In the genomic region with DNA sequence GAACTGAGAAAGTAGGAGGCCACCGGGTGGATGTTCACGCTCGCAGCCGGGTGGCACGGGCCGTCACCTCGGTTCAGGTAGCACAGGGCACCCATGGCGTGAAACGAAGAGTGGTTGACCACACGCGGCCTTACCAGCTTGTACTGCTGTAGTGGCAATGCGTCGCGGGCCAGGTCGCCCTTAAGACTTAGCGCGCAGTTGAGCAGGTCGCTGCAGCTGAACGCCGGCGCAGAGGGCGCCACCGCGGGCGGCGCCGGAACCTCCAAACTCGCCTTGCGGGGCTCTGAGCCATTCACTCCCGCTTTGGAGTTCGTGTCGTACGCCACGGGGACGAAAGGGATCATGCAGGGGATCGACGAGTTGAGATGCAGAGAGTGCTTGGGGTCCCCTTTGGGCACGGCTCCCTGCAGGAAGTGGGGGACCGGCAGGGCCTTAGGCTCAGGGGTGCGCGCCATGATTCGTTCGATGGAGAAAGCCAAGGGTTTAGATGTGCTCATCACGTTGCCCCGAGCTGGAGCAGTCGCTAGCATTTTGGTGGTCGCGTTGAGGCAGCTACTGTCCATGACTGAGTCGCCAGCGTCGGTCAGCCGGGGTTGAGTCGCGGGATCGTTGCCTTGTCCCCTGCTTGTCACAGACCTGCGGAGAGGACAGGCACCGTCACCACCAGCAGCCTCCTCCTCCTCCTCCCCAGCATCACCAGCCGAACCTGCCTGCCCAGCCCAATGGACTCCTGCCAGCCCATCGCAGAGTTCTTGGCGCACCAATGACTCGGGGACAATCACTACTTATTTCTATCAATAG, we compare ENCODE assay signal across 10 mouse cellular contexts. TPM values are rescaled to one million over a fixed set of nuclear protein-coding genes. Genes with fewer than 3 reads are reported as not detected.
DNase-seq lines count a peak whose midpoint lies in the region; ATAC-seq and TF ChIP-seq lines count a peak whose summit lies in the region.
"Had no signal": no experiment of that assay in that cellular context is flagged by ENCODE, and none has a peak within 500 bp of the region (broad histone marks: within the 10 kb centered on the region; RNA-seq: fewer than 3 reads in every experiment).

No protein-coding gene starts in this region.

- no peaks in the 10 kb centered on the region for H3K9me3 ChIP-seq in liver, embryonic 15.5 days (replicated peaks)

- H3K4me1 ChIP-seq in liver, embryonic 15.5 days (replicated peaks): no peaks in the 10 kb centered on the region; the same call in 1 of the 2 replicates

- H3K27me3 ChIP-seq in liver, embryonic 15.5 days: peaks cover 94% of the 10 kb centered on the region

- H3K4me3 ChIP-seq in liver, embryonic 15.5 days (replicated peaks): no peak overlapping the region
- H3K4me3 ChIP-seq in layer of hippocampus, adult 2 months: no peak overlapping the region

- H3K27ac ChIP-seq in liver, embryonic 15.5 days (replicated peaks): no peak overlapping the region
- H3K27ac ChIP-seq in layer of hippocampus, adult 2 months: no peak overlapping the region

- no peaks in the 10 kb centered on the region for H3K36me3 ChIP-seq in liver, embryonic 15.5 days (replicated peaks)

- peak overlapping the region; percentile 32 for H3K4me2 ChIP-seq in liver, embryonic 15.5 days

- H3K9ac ChIP-seq in liver, embryonic 15.5 days: no peak overlapping the region

- ATAC-seq in cerebellum, adult (ENCODE audit: insufficient number of reproducible peaks, low FRiP score, low TSS enrichment): no peak
- ATAC-seq in liver, embryonic 15.5 days (ENCODE audit: insufficient read depth): no peak

- 1% methylated on average over 61 of the region's 61 CpGs for WGBS in liver, embryonic 15.5 days (ENCODE audit: insufficient replicate concordance)

- DNase-seq in cerebellum, adult 8-10 months: peak; percentile 20
- peak; percentile 18 for DNase-seq in right cerebral cortex, postnatal 4 days
- no peak for DNase-seq in right cerebral cortex, postnatal 14 days
- no peak for DNase-seq in T-cell, adult 2 months (ENCODE audit: low spot score)
- no peak for DNase-seq in natural killer cell, adult 2 months (ENCODE audit: low spot score in 2 of 2)
- no peak for DNase-seq in layer of hippocampus, adult 2 months (ENCODE audit: low spot score in 2 of 2)
- DNase-seq: adrenal gland, postnatal 36 days; thymus, adult 18-20 months had no signal

- no peak for TF ChIP-seq CTCF in layer of hippocampus, adult 2 months (conservative IDR thresholded peaks at IDR 0.05)

RNA-seq across cellular contexts. Expression of gene Fezf1, which starts 0.5 kb away (rescaled TPM):
- 0.06 TPM in 1 of 2 replicates, not detected in the other for polyA plus RNA-seq in liver, embryonic 15.5 days (2015; fragmentation: Nextera tagmentation; extraction: Ambion mirVana)
- not detected for total RNA-seq in layer of hippocampus, adult 2 months (2021)
- total RNA-seq: adrenal gland, postnatal 36 days had no signal

Comparison
In these comparisons a context has a peak if more than half of its experiments do, and no peak if none do; other contexts are left out.
1. DNase-seq: peak in cerebellum, adult 8-10 months (single experiment) and right cerebral cortex, postnatal 4 days (single experiment); none in right cerebral cortex, postnatal 14 days (single experiment), T-cell, adult 2 months (single experiment), natural killer cell, adult 2 months (0 of 2) and layer of hippocampus, adult 2 months (0 of 2).